Mouse (Mus musculus) hindbrain, embryonic 15.5 days (tissue): Measurements from ENCODE around the gene Gm49661. TPM values are rescaled to one million over a fixed set of nuclear protein-coding genes. Genes with fewer than 3 reads are reported as not detected.

ENCODE experiments used
- microRNA-seq: library from miRNA; unstranded; fragments of <30 nt; microRNA quantifications from one replicate; pipeline ENCODE4, GENCODE M21; 2016
- polyA plus RNA-seq: library from polyadenylated mRNA; unstranded; fragments of >200 nt; fragmentation: Nextera tagmentation; extraction: Ambion mirVana; gene quantifications from 2 replicates; pipeline ENCODE4 v1.2.1, GENCODE M21; 2015

Gene Gm49661
- polyA plus RNA-seq, 1 experiment from 2014 or later, result not detected

Small RNAs within 50 kb of the gene (microRNA-seq; reads per million reads assigned to microRNA genes)
- gene Gm24197, result not detected

Other genes starting within 250 kb of the Gm49661 start
- 1.2 and 1.7 TPM in 2 replicates for gene G430095P16Rik, start 246.4 kb downstream of the Gm49661 start, polyA plus RNA-seq
- gene Nfix, start 169.1 kb downstream of the Gm49661 start, polyA plus RNA-seq, result 71.2 and 87.6 TPM in 2 replicates
- 14.0 and 15.1 TPM in 2 replicates for gene Dand5, start 146.6 kb downstream of the Gm49661 start, polyA plus RNA-seq
- gene Gadd45gip1, start 137.9 kb downstream of the Gm49661 start, polyA plus RNA-seq, result 39.7 and 40.6 TPM in 2 replicates
- 79.1 and 85.9 TPM in 2 replicates for gene Rad23a, start 128.8 kb downstream of the Gm49661 start, polyA plus RNA-seq
- 700 and 710 TPM in 2 replicates for gene Calr, start 122.5 kb downstream of the Gm49661 start, polyA plus RNA-seq
- 108 and 112 TPM in 2 replicates for gene Farsa, start 112.4 kb downstream of the Gm49661 start, polyA plus RNA-seq
- 33.7 and 37.3 TPM in 2 replicates for gene Syce2, start 97.3 kb downstream of the Gm49661 start, polyA plus RNA-seq
- gene Gcdh, start 75.5 kb downstream of the Gm49661 start, polyA plus RNA-seq, result 36.4 and 40.3 TPM in 2 replicates
- 0.64 TPM in 2 replicates for gene Klf1, start 67.5 kb downstream of the Gm49661 start, polyA plus RNA-seq
- 5.7 and 7.3 TPM in 2 replicates for gene Dnase2a, start 60.9 kb downstream of the Gm49661 start, polyA plus RNA-seq
- gene Mast1, start 32.1 kb downstream of the Gm49661 start, polyA plus RNA-seq, result 72.4 and 81.1 TPM in 2 replicates
- gene Rtbdn, start 22.4 kb downstream of the Gm49661 start, polyA plus RNA-seq, result 2.8 and 3.5 TPM in 2 replicates
- 1,124 and 1,185 TPM in 2 replicates for gene Prdx2, start 154 bp upstream of the Gm49661 start, polyA plus RNA-seq
- gene Rnaseh2a, start 334 bp upstream of the Gm49661 start, polyA plus RNA-seq, result 54.2 and 59.8 TPM in 2 replicates
- gene Junb, start 9.3 kb upstream of the Gm49661 start, polyA plus RNA-seq, result 6.3 and 6.8 TPM in 2 replicates
- gene Hook2, start 21.2 kb upstream of the Gm49661 start, polyA plus RNA-seq, result 34.0 and 37.3 TPM in 2 replicates
- gene Best2, start 45.1 kb upstream of the Gm49661 start, polyA plus RNA-seq, result 0.08 TPM in 1 of 2 replicates, not detected in the other
- gene Asna1, start 55.8 kb upstream of the Gm49661 start, polyA plus RNA-seq, result 148 and 159 TPM in 2 replicates
- gene Trir, start 57.4 kb upstream of the Gm49661 start, polyA plus RNA-seq, result 123 and 132 TPM in 2 replicates
- 56.8 and 63.7 TPM in 2 replicates for gene Tnpo2, start 67.5 kb upstream of the Gm49661 start, polyA plus RNA-seq
- 72.0 and 76.1 TPM in 2 replicates for gene Fbxw9, start 90.6 kb upstream of the Gm49661 start, polyA plus RNA-seq
- 0.99 and 1.0 TPM in 2 replicates for gene Gm5741, start 98.5 kb upstream of the Gm49661 start, polyA plus RNA-seq
- gene Dhps, start 102.3 kb upstream of the Gm49661 start, polyA plus RNA-seq, result 103 and 111 TPM in 2 replicates
- 117 and 119 TPM in 2 replicates for gene Wdr83os, start 111.3 kb upstream of the Gm49661 start, polyA plus RNA-seq
- 47.2 and 53.0 TPM in 2 replicates for gene Wdr83, start 111.9 kb upstream of the Gm49661 start, polyA plus RNA-seq
- gene Man2b1, start 113.8 kb upstream of the Gm49661 start, polyA plus RNA-seq, result 20.9 and 22.5 TPM in 2 replicates
- gene Zfp791, start 153.7 kb upstream of the Gm49661 start, polyA plus RNA-seq, result 3.9 and 4.6 TPM in 2 replicates
- not detected in 2 replicates for gene Cks1brt, start 182.5 kb upstream of the Gm49661 start, polyA plus RNA-seq